Mouse (Mus musculus): Measurements from ENCODE around the gene Blm. TPM values are rescaled to one million over a fixed set of nuclear protein-coding genes. Genes with fewer than 3 reads are reported as not detected.

Gene Blm
- polyA plus RNA-seq, 1 experiment from 2014 or later = 11.3 TPM

DNA sequence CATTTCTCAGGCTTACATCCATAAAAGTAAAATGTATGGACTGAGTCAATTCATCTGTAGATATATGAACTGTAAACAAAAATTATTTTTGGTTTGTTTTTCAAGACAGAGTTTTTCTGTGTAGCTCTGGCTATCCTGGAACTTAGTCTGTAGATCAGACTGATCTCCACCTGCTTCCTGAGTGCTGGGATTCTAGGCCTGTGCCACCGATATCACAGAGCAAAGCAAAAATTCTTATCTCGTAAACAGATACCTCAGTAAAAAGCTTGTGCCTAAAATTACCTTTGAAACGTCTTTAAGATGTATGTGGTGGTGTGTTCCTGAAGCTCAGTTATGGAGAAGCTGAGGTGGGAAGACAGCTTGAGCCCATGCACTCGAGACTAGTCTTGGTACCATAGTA is 47.7 kb downstream of the Blm start:
- no peaks in the 10 kb centered on the region for H3K4me1 ChIP-seq (replicated peaks; ENCODE audit: control insufficient read depth, insufficient read depth, low read length)
- H3K9ac ChIP-seq = no peak overlapping the region
- no peak overlapping the region for H3K4me2 ChIP-seq (replicated peaks)
- H3K4me3 ChIP-seq (replicated peaks; ENCODE audit: low read length) = no peak overlapping the region
- ATAC-seq (ENCODE audit: low FRiP score) (no peak), DNase-seq (ENCODE audit: low spot score) (no peak)
- H3K36me3 ChIP-seq (replicated peaks; ENCODE audit: control insufficient read depth, insufficient read depth) = peaks cover 4% of the 10 kb centered on the region; the same call in 1 of the 2 replicates
- H3K27me3 ChIP-seq (ENCODE audit: control insufficient read depth, insufficient read depth, low read length) = no peaks in the 10 kb centered on the region
- WGBS = 92% methylated on average over 4 of the region's 4 CpGs
- no peak overlapping the region for H3K27ac ChIP-seq
- H3K9me3 ChIP-seq (ENCODE audit: control insufficient read depth, low read length) = no peaks in the 10 kb centered on the region

GRCm38 (mm10) chr7:80480097-80480496 is 54.8 kb downstream of the Blm start:
- no peak for ATAC-seq (ENCODE audit: low FRiP score)

DNA sequence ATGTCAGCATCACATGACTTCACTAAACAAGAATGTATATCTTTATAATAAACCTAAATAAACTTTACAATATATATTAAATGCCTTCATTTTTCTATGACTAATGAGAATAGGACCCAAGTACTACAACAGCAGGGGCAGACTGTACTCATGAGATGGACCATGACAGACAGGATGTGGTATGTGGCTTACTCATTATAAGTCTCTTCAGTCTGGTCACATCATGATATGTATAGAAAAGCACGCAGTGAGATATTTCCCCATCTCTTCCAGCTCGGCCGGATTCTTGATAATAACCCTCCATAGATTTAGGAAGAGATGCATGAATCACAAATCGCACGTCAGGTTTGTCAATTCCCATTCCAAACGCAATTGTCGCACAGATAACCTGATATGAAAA is 61.1 kb downstream of the Blm start:
- Histone ChIP-seq H3K4me1 (replicated peaks; ENCODE audit: control insufficient read depth, insufficient read depth, low read length) (no peaks in the 10 kb centered on the region), H3K9me3 (ENCODE audit: control insufficient read depth, low read length) (no peaks in the 10 kb centered on the region), H3K4me2 (replicated peaks) (no peak overlapping the region), H3K27ac (no peak overlapping the region), H3K27me3 (ENCODE audit: control insufficient read depth, insufficient read depth, low read length) (no peaks in the 10 kb centered on the region), H3K4me3 (replicated peaks; ENCODE audit: low read length) (no peak overlapping the region), H3K9ac (no peak overlapping the region), H3K36me3 (replicated peaks; ENCODE audit: control insufficient read depth, insufficient read depth) (peaks cover 4% of the 10 kb centered on the region; the same call in 1 of the 2 replicates)
- no peak for ATAC-seq (ENCODE audit: low FRiP score)
- no peak for DNase-seq (ENCODE audit: low spot score)
- WGBS = 95% methylated on average over 7 of the region's 7 CpGs

More at GRCm38 (mm10) chr7:80480097-80480496, 54.8 kb downstream of the Blm start:
- Histone ChIP-seq H3K4me3 (replicated peaks; ENCODE audit: low read length) (no peak overlapping the region), H3K9me3 (ENCODE audit: control insufficient read depth, low read length) (no peaks in the 10 kb centered on the region), H3K9ac (no peak overlapping the region), H3K4me2 (replicated peaks) (no peak overlapping the region), H3K27ac (no peak overlapping the region), H3K36me3 (replicated peaks; ENCODE audit: control insufficient read depth, insufficient read depth) (no peaks in the 10 kb centered on the region; the same call in 1 of the 2 replicates), H3K27me3 (ENCODE audit: control insufficient read depth, insufficient read depth, low read length) (no peaks in the 10 kb centered on the region), H3K4me1 (replicated peaks; ENCODE audit: control insufficient read depth, insufficient read depth, low read length) (no peaks in the 10 kb centered on the region)
- no peak for DNase-seq (ENCODE audit: low spot score)
- WGBS = 81% methylated on average over 7 of the region's 7 CpGs

DNA sequence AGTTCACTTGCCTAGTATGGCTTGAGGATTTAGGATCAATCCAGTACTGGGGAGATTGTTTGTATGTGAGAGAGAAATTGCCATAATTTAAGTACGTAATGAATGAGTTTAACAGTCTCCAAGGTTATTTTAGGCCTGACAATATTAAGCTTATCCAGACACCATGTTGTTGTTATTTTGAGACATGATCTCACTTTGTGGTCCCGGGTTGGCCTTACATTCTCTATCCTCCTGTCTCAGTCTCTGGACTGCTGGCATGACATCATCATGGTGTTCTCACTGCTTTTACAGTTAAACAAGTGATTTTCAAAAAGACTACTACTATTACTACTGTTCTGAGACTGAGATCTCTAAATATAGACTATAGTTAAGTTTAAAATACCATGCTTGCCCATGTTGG is 66.1 kb downstream of the Blm start:
- Histone ChIP-seq H3K4me1 (replicated peaks; ENCODE audit: control insufficient read depth, insufficient read depth, low read length) (no peaks in the 10 kb centered on the region), H3K9ac (no peak overlapping the region), H3K36me3 (replicated peaks; ENCODE audit: control insufficient read depth, insufficient read depth) (peaks cover 22% of the 10 kb centered on the region), H3K4me3 (replicated peaks; ENCODE audit: low read length) (no peak overlapping the region), H3K4me2 (replicated peaks) (no peak overlapping the region), H3K9me3 (ENCODE audit: control insufficient read depth, low read length) (no peaks in the 10 kb centered on the region), H3K27me3 (ENCODE audit: control insufficient read depth, insufficient read depth, low read length) (no peaks in the 10 kb centered on the region), H3K27ac (no peak overlapping the region)
- 99% methylated on average over 2 of the region's 2 CpGs for WGBS
- no peak for ATAC-seq (ENCODE audit: low FRiP score)
- DNase-seq (ENCODE audit: low spot score) = no peak

- 94% methylated on average over 2 of the region's 2 CpGs for WGBS
Measured at GRCm38 (mm10) chr7:80467334-80467733, 67.6 kb downstream of the Blm start.

DNA sequence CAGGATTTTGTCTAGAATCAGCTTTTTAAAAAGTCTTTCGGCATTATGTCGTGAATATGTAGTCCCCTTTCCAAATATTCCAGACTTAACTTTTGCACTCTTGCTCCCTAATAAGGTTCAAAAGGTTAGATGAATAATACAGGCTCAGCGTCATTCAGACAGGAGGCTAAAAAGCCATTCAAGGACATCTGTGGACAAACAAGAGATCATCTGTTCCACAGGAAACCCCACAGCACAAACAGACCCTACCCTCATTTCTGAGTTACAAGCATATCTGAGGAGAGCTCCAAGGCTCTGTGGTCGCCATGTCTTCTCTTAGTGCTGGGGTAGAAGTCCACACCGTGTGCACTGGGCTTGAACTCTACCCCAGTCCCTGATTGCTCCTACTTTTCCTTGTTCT is 70.1 kb downstream of the Blm start:
- Histone ChIP-seq H3K9ac (no peak overlapping the region), H3K4me3 (replicated peaks; ENCODE audit: low read length) (no peak overlapping the region)
- no peak for ATAC-seq (ENCODE audit: low FRiP score)

More at GRCm38 (mm10) chr7:80467334-80467733, 67.6 kb downstream of the Blm start:
- Histone ChIP-seq H3K27ac (no peak overlapping the region), H3K36me3 (replicated peaks; ENCODE audit: control insufficient read depth, insufficient read depth) (peaks cover 28% of the 10 kb centered on the region; the same call in 1 of the 2 replicates), H3K9me3 (ENCODE audit: control insufficient read depth, low read length) (no peaks in the 10 kb centered on the region), H3K4me1 (replicated peaks; ENCODE audit: control insufficient read depth, insufficient read depth, low read length) (no peaks in the 10 kb centered on the region), H3K4me2 (replicated peaks) (no peak overlapping the region), H3K27me3 (ENCODE audit: control insufficient read depth, insufficient read depth, low read length) (no peaks in the 10 kb centered on the region), H3K4me3 (replicated peaks; ENCODE audit: low read length) (no peak overlapping the region), H3K9ac (no peak overlapping the region)
- ATAC-seq (ENCODE audit: low FRiP score) (no peak), DNase-seq (ENCODE audit: low spot score) (no peak)

DNA sequence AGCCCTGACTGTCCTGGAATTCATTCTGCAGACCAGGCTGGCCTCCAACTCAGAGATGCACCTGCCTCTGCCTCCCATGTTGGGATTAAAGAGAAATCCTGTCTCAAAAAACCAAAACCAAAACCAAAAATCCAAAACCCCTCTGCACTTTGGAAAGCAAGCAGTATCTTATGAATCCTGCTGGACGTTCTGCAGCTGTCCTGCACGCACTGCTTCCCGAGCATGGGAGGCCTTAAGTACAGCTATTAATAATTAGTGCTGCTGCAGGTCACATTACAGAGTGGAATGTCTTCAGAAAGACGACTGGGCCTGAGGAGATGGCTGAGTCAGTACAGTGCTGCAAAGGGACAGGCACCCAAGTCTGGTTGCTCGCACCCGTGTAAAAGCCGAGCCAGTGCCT is 73.0 kb downstream of the Blm start:
- 93% methylated on average over 7 of the region's 7 CpGs for WGBS
- Histone ChIP-seq H3K27ac (no peak overlapping the region), H3K4me3 (replicated peaks; ENCODE audit: low read length) (no peak overlapping the region), H3K9ac (no peak overlapping the region), H3K36me3 (replicated peaks; ENCODE audit: control insufficient read depth, insufficient read depth) (peaks cover 31% of the 10 kb centered on the region), H3K27me3 (ENCODE audit: control insufficient read depth, insufficient read depth, low read length) (no peaks in the 10 kb centered on the region), H3K4me1 (replicated peaks; ENCODE audit: control insufficient read depth, insufficient read depth, low read length) (no peaks in the 10 kb centered on the region), H3K9me3 (ENCODE audit: control insufficient read depth, low read length) (no peaks in the 10 kb centered on the region), H3K4me2 (replicated peaks) (no peak overlapping the region)
- ATAC-seq (ENCODE audit: low FRiP score) = no peak
- DNase-seq (ENCODE audit: low spot score) = no peak

More for the DNA sequence above, 70.1 kb downstream of the Blm start:
- no peaks in the 10 kb centered on the region for H3K27me3 ChIP-seq (ENCODE audit: control insufficient read depth, insufficient read depth, low read length)
- no peak for DNase-seq (ENCODE audit: low spot score)
- peaks cover 31% of the 10 kb centered on the region for H3K36me3 ChIP-seq (replicated peaks; ENCODE audit: control insufficient read depth, insufficient read depth)
- H3K4me1 ChIP-seq (replicated peaks; ENCODE audit: control insufficient read depth, insufficient read depth, low read length) = no peaks in the 10 kb centered on the region
- no peak overlapping the region for H3K4me2 ChIP-seq (replicated peaks)
- WGBS = 85% methylated on average over 5 of the region's 5 CpGs
- no peak overlapping the region for H3K27ac ChIP-seq
- no peaks in the 10 kb centered on the region for H3K9me3 ChIP-seq (ENCODE audit: control insufficient read depth, low read length)

DNA sequence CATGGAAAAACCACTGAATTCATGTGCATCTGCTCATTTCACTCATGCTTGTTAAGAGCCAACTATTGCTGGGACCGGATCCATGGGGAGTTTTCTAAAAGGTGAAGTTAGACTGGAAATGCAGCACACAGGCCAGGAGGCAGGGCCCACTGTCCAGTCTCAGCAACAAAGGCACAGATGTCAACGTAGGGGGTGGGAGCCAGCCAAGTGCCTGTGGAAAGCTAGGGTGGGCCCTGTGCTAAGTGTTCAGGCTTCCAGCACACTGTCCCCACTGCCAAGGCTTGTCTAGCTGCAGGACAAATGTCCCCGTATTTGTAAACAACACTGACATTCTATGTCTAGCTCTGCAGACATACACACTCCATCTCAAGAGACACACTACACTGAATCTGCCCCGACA is 74.0 kb downstream of the Blm start:
- ATAC-seq (ENCODE audit: low FRiP score) = no peak
- no peaks in the 10 kb centered on the region for H3K4me1 ChIP-seq (replicated peaks; ENCODE audit: control insufficient read depth, insufficient read depth, low read length)
- peaks cover 29% of the 10 kb centered on the region for H3K36me3 ChIP-seq (replicated peaks; ENCODE audit: control insufficient read depth, insufficient read depth)
- no peak for DNase-seq (ENCODE audit: low spot score)
- no peaks in the 10 kb centered on the region for H3K9me3 ChIP-seq (ENCODE audit: control insufficient read depth, low read length)
- H3K9ac ChIP-seq = no peak overlapping the region
- WGBS = 92% methylated on average over 4 of the region's 4 CpGs
- H3K4me3 ChIP-seq (replicated peaks; ENCODE audit: low read length) = no peak overlapping the region
- H3K4me2 ChIP-seq (replicated peaks) = no peak overlapping the region
- no peak overlapping the region for H3K27ac ChIP-seq
- no peaks in the 10 kb centered on the region for H3K27me3 ChIP-seq (ENCODE audit: control insufficient read depth, insufficient read depth, low read length)

GRCm38 (mm10) chr7:80460199-80460598 is 74.7 kb downstream of the Blm start:
- Histone ChIP-seq H3K4me2 (replicated peaks) (no peak overlapping the region), H3K27ac (no peak overlapping the region), H3K4me1 (replicated peaks; ENCODE audit: control insufficient read depth, insufficient read depth, low read length) (no peaks in the 10 kb centered on the region), H3K9ac (no peak overlapping the region), H3K27me3 (ENCODE audit: control insufficient read depth, insufficient read depth, low read length) (no peaks in the 10 kb centered on the region), H3K9me3 (ENCODE audit: control insufficient read depth, low read length) (no peaks in the 10 kb centered on the region), H3K36me3 (replicated peaks; ENCODE audit: control insufficient read depth, insufficient read depth) (peaks cover 26% of the 10 kb centered on the region), H3K4me3 (replicated peaks; ENCODE audit: low read length) (no peak overlapping the region)
- 94% methylated on average over 5 of the region's 5 CpGs for WGBS
- DNase-seq (ENCODE audit: low spot score) = no peak
- ATAC-seq (ENCODE audit: low FRiP score) = no peak

- Histone ChIP-seq H3K4me2 (replicated peaks) (no peak overlapping the region), H3K4me1 (replicated peaks; ENCODE audit: control insufficient read depth, insufficient read depth, low read length) (no peaks in the 10 kb centered on the region), H3K36me3 (replicated peaks; ENCODE audit: control insufficient read depth, insufficient read depth) (peaks cover 23% of the 10 kb centered on the region; the same call in 1 of the 2 replicates), H3K27me3 (ENCODE audit: control insufficient read depth, insufficient read depth, low read length) (no peaks in the 10 kb centered on the region), H3K27ac (no peak overlapping the region), H3K4me3 (replicated peaks; ENCODE audit: low read length) (no peak overlapping the region), H3K9me3 (ENCODE audit: control insufficient read depth, low read length) (no peaks in the 10 kb centered on the region), H3K9ac (no peak overlapping the region)
- WGBS = 77% methylated on average over 3 of the region's 3 CpGs
- no peak for ATAC-seq (ENCODE audit: low FRiP score)
- no peak for DNase-seq (ENCODE audit: low spot score)
Measured at GRCm38 (mm10) chr7:80457831-80458343, 77.0 kb downstream of the Blm start.

Data from hindbrain, embryonic 14.5 days (tissue).